Mouse (Mus musculus): Measurements from ENCODE around the gene Filip1l.

DNA sequence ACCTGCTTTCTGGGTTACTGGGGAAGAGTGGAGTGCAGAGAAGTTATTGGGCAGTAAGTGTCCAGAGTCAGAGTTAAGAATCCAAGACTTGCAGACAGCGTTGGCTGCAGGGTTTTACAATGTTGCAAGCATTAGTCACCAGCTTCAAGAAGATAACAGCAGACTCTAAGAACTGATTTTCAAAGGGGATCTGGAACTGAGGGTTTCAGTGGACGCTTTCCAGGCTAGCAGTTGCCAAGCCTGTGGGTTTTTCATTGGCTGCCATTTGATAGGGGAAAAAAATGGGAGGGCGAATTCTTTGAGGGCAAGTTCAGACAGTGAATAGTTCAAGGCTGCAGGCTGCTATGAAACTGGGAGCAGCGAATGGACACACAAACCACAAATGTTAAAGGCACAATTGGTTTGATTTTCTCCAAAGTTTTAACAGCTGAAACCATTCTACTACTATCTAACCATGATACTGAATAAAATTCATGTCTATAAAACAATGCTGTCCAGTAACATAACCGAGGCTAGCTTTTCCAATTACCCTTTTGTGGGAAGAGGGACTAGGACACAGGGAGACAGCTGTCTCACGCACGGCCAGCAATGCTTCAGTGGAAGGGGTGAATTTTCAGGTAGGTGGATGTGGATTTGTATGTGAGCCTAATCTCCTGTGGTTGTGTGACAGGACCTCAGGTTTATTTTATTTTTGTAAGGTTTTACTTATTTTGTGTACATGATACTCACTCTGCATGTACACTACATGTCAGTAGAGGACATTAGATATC lies 74.8 kb downstream of the Filip1l start:
- TF ChIP-seq CHD2 (IDR thresholded peaks at IDR 0.05; ENCODE audit: low read depth, low read length) = no peak
- no peak for TF ChIP-seq HCFC1 (IDR thresholded peaks at IDR 0.05; ENCODE audit: borderline replicate concordance, insufficient read depth, low read length)
- no peak for TF ChIP-seq ZC3H11A (IDR thresholded peaks at IDR 0.05; ENCODE audit: borderline replicate concordance, low read depth, low read length)
- no peak for TF ChIP-seq ZNF384 (IDR thresholded peaks at IDR 0.05; ENCODE audit: low read depth, low read length)
- no peak for TF ChIP-seq MAFK (IDR thresholded peaks at IDR 0.05; ENCODE audit: insufficient read depth, low read depth, low read length)
